Mouse (Mus musculus) liver, adult 2 months (tissue): Measurements from ENCODE around the gene Col4a2.

Experiments
- CTCF ChIP-seq: fragments of 200-500 bp; IDR thresholded peaks from 2 replicates; pipeline ENCODE4 v1.5.1; 2011; ENCODE audit warnings: low read depth, low read length, control low read depth
- POLR2A ChIP-seq: fragments of 200-500 bp; IDR thresholded peaks from 2 replicates; pipeline ENCODE4 v1.6.1; 2011; ENCODE audit warnings: low read length, control low read depth; ENCODE audit not compliant: insufficient read depth; ENCODE audit errors: extremely low read depth

DNA sequence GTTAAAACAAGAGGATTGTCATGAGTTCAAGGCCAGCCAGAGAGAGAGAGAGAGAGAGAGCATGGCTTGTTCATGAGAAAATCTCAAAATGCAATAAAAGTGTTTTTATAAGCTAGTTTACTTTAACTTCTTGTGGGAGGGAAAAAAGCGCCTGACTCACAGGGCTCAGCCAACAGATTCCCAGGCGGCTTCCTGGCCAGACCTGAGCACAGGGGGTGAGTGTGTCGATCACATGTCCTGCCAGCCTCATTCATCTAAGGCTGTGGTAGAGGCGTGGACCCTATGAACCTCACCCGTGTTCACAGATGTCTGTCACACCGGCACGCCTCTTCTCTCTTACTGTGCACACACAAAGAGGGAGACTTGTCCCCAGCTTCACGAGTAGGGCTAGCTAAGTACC, 87.6 kb downstream of the Col4a2 start:
- TF ChIP-seq POLR2A (no peak), CTCF (no peak)
